Mouse (Mus musculus) G1E (cell line): ENCODE data around the gene Adarb1. TPM values are rescaled to one million over a fixed set of nuclear protein-coding genes. Genes with fewer than 3 reads are reported as not detected.

Source experiments
- ATAC-seq: 2 replicates; pipeline ENCODE4 v1.8.0; 2016; ENCODE audit warnings: mild to moderate bottlenecking; ENCODE audit not compliant: insufficient number of reproducible peaks, poor library complexity, low FRiP score, severe bottlenecking; ENCODE audit errors: extremely low read depth
- DNase-seq: peaks from one replicate; pipeline ENCODE4 v3.0.0; 2012; ENCODE audit warnings: low spot score
- H3K27me3 ChIP-seq: 2 replicates; pipeline ENCODE4 v1.6.1; 2012; ENCODE audit warnings: mild to moderate bottlenecking, low read length, inconsistent platforms; ENCODE audit not compliant: insufficient read depth
- H3K36me3 ChIP-seq: replicated peaks from 2 replicates; pipeline ENCODE3; 2012; ENCODE audit warnings: mild to moderate bottlenecking, inconsistent platforms
- H3K4me1 ChIP-seq: 2 replicates; pipeline ENCODE4 v1.6.1; 2012; ENCODE audit warnings: low read depth, low read length, inconsistent platforms, mixed read lengths; ENCODE audit not compliant: insufficient read depth
- H3K4me3 ChIP-seq: 2 replicates; pipeline ENCODE4 v1.5.1; 2012; ENCODE audit warnings: low read depth, mild to moderate bottlenecking, inconsistent platforms, low read length, moderate library complexity, mixed read lengths
- H3K9me3 ChIP-seq: replicated peaks from 2 replicates; pipeline ENCODE4 v1.6.1; 2012; ENCODE audit warnings: inconsistent platforms
- CTCF ChIP-seq: IDR thresholded peaks from 2 replicates; pipeline ENCODE4 v1.5.1; 2012; ENCODE audit warnings: low read depth, low read length, inconsistent platforms, mixed read lengths
- GATA1 ChIP-seq: IDR thresholded peaks from 2 replicates; pipeline ENCODE4 v1.6.1; 2012; ENCODE audit warnings: borderline replicate concordance, low read length, inconsistent platforms, mixed read lengths
- GATA2 ChIP-seq: IDR thresholded peaks from 2 replicates; pipeline ENCODE4 v1.6.1; 2012; ENCODE audit warnings: low read depth, low read length, inconsistent platforms, borderline replicate concordance
- POLR2AphosphoS5 ChIP-seq: IDR thresholded peaks from 2 replicates; pipeline ENCODE4 v1.6.1; 2012; ENCODE audit warnings: low read depth, low read length, inconsistent platforms; ENCODE audit not compliant: insufficient replicate concordance
- TAL1 ChIP-seq: conservative IDR thresholded peaks from 2 replicates; pipeline ENCODE4 v1.6.1; 2012; ENCODE audit warnings: low read depth, low read length, inconsistent platforms, mixed read lengths
- polyA plus RNA-seq: library from polyadenylated mRNA; stranded (reverse); fragments of >175 nt; gene quantifications from 2 replicates; pipeline ENCODE4 v1.2.3, GENCODE M21; 2012
- total RNA-seq, 2 experiments: library from RNA; stranded (forward) in 1 of 2; stranded (reverse) in 1 of 2; fragments of 200-1000 nt in 1 of 2; fragments of >200 nt in 1 of 2; fragmentation: Nextera tagmentation in 1 of 2; gene quantifications; 2 replicates each; pipeline ENCODE4 v1.2.3; 2014 to 2017

Gene Adarb1
- total and polyA plus RNA-seq, 3 experiments, result 0.05 TPM; not detected in 2

GRCm38 (mm10) chr10:77242396-77242795 lies 175.7 kb downstream of the Adarb1 start:
- Histone ChIP-seq H3K9me3 (0 out of 2 replicates have a peak, but pooled peaks cover 2% of the 10 kb centered on the region), H3K4me1 (peaks cover 36% of the 10 kb centered on the region), H3K4me3 (no peak overlapping the region), H3K36me3 (peaks cover 3% of the 10 kb centered on the region), H3K27me3 (peaks cover 27% of the 10 kb centered on the region)
- DNase-seq (no peak), ATAC-seq (no peak)
- TF ChIP-seq CTCF (no peak), POLR2AphosphoS5 (no peak), GATA1 (no peak), TAL1 (no peak), GATA2 (no peak)

GRCm38 (mm10) chr10:77240764-77241163 lies 177.3 kb downstream of the Adarb1 start:
- Histone ChIP-seq H3K4me1 (peaks cover 29% of the 10 kb centered on the region), H3K9me3 (peaks cover 6% of the 10 kb centered on the region), H3K36me3 (peaks cover 7% of the 10 kb centered on the region), H3K4me3 (no peak overlapping the region), H3K27me3 (peaks cover 14% of the 10 kb centered on the region)
- ATAC-seq, result no peak
- no peak for TF ChIP-seq CTCF
- TF ChIP-seq POLR2AphosphoS5, result no peak
- TF ChIP-seq GATA2, result no peak
- TF ChIP-seq GATA1, result no peak
- no peak for TF ChIP-seq TAL1
- DNase-seq, result no peak

Other genes with a start within 250 kb of the Adarb1 start
- gene Pofut2, start 159.1 kb downstream of the Adarb1 start, total RNA-seq (2014; fragmentation: Nextera tagmentation), result 26.6 and 31.3 TPM in 2 replicates
- gene Pofut2, start 159.1 kb downstream of the Adarb1 start, total RNA-seq (2017), result 17.6 and 23.7 TPM in 2 replicates
- 51.5 and 55.7 TPM in 2 replicates for gene Pofut2, start 159.1 kb downstream of the Adarb1 start, polyA plus RNA-seq
- gene Fam207a, start 97.5 kb upstream of the Adarb1 start, total RNA-seq (2014; fragmentation: Nextera tagmentation), result 13.0 and 14.5 TPM in 2 replicates
- 31.1 and 39.4 TPM in 2 replicates for gene Fam207a, start 97.5 kb upstream of the Adarb1 start, total RNA-seq (2017)
- 122 and 191 TPM in 2 replicates for gene Fam207a, start 97.5 kb upstream of the Adarb1 start, polyA plus RNA-seq
- 39.6 and 51.8 TPM in 2 replicates for gene Itgb2, start 112.0 kb upstream of the Adarb1 start, total RNA-seq (2014; fragmentation: Nextera tagmentation)
- 49.1 and 49.2 TPM in 2 replicates for gene Itgb2, start 112.0 kb upstream of the Adarb1 start, total RNA-seq (2017)
- gene Itgb2, start 112.0 kb upstream of the Adarb1 start, polyA plus RNA-seq, result 8.5 and 20.0 TPM in 2 replicates
- gene Pttg1ip, start 163.4 kb upstream of the Adarb1 start, total RNA-seq (2014; fragmentation: Nextera tagmentation), result 133 and 140 TPM in 2 replicates
- 111 and 115 TPM in 2 replicates for gene Pttg1ip, start 163.4 kb upstream of the Adarb1 start, total RNA-seq (2017)
- gene Pttg1ip, start 163.4 kb upstream of the Adarb1 start, polyA plus RNA-seq, result 106 and 128 TPM in 2 replicates
- gene Sumo3, start 187.8 kb upstream of the Adarb1 start, total RNA-seq (2014; fragmentation: Nextera tagmentation), result 32.6 and 35.3 TPM in 2 replicates
- gene Sumo3, start 187.8 kb upstream of the Adarb1 start, total RNA-seq (2017), result 96.3 and 115 TPM in 2 replicates
- gene Sumo3, start 187.8 kb upstream of the Adarb1 start, polyA plus RNA-seq, result 130 and 160 TPM in 2 replicates
- not detected in 2 replicates for gene Gm49325, start 187.9 kb upstream of the Adarb1 start, total RNA-seq (2014; fragmentation: Nextera tagmentation)
- not detected in 2 replicates for gene Gm49325, start 187.9 kb upstream of the Adarb1 start, total RNA-seq (2017)
- not detected in 2 replicates for gene Gm49325, start 187.9 kb upstream of the Adarb1 start, polyA plus RNA-seq
- gene Ube2g2, start 204.0 kb upstream of the Adarb1 start, total RNA-seq (2014; fragmentation: Nextera tagmentation), result 18.4 and 24.5 TPM in 2 replicates
- gene Ube2g2, start 204.0 kb upstream of the Adarb1 start, total RNA-seq (2017), result 20.7 and 23.4 TPM in 2 replicates
- gene Ube2g2, start 204.0 kb upstream of the Adarb1 start, polyA plus RNA-seq, result 26.0 and 35.0 TPM in 2 replicates